Mouse (Mus musculus): Measurements from ENCODE around the gene Rbm39.
A peak's percentile ranks its signal among the peaks of the same experiment; 100 is the strongest.

The Rbm39 gene

GRCm38 (mm10) chr2:156111358-156112079 is 68.5 kb downstream of the Rbm39 start, which contains the start of the genes Cpne1 and Rbm12:
Cpne1 (minus strand) TSS chr2:156111965.
Rbm12 (minus strand) TSS chr2:156111978.
- DNase-seq (ENCODE audit: low spot score in 2 of 2), result peak; percentile 85 to 95

- peak in 1 of 2 experiments; percentile 18 for DNase-seq (ENCODE audit: low spot score in 2 of 2)
Observed at GRCm38 (mm10) chr2:156110627-156111357, 69.2 kb downstream of the Rbm39 start.

Measured in urinary bladder, adult 18-20 months (tissue).